Mouse (Mus musculus) midbrain, embryonic 16.5 days (tissue): ENCODE measurements at regions not wholly inside any gene's neighbourhood (a gene's known extent, or its start where the extent isn't known, plus 50 kb on each side); places are given as distances from the start of the nearest gene placed in this dataset.

Experiments
- ATAC-seq: fragments of 200-750 bp; cut with Nextera tagmentation; 2 replicates; pipeline ENCODE4 v1.8.0; 2017; ENCODE audit warnings: moderate TSS enrichment
- H3K27ac ChIP-seq: fragments of 300-500 bp; sonication (generic); 2 replicates; pipeline ENCODE4 v1.5.1; 2014; ENCODE audit warnings: mild to moderate bottlenecking, low read length, mixed read lengths
- H3K27me3 ChIP-seq: fragments of 300-500 bp; sonication (generic); 2 replicates; pipeline ENCODE4 v1.6.1; 2014; ENCODE audit warnings: low read depth, low read length, mixed read lengths; ENCODE audit not compliant: control insufficient read depth, insufficient read depth
- H3K36me3 ChIP-seq: fragments of 300-500 bp; sonication (generic); 2 replicates; pipeline ENCODE4 v1.6.1; 2014; ENCODE audit warnings: mild to moderate bottlenecking, low read length, moderate library complexity, mixed read lengths; ENCODE audit not compliant: control insufficient read depth, insufficient read depth
- H3K4me1 ChIP-seq: fragments of 300-500 bp; sonication (generic); 2 replicates; pipeline ENCODE4 v1.6.1; 2014; ENCODE audit warnings: mild to moderate bottlenecking, low read length, mixed read lengths; ENCODE audit not compliant: control insufficient read depth, insufficient read depth
- H3K4me2 ChIP-seq: fragments of 300-500 bp; sonication (generic); 2 replicates; pipeline ENCODE4 v1.6.1; 2014; ENCODE audit warnings: mild to moderate bottlenecking, low read length, mixed read lengths
- H3K4me3 ChIP-seq: fragments of 300-500 bp; sonication (generic); 2 replicates; pipeline ENCODE4 v1.5.1; 2014; ENCODE audit warnings: low read depth, mild to moderate bottlenecking, low read length, moderate library complexity, mixed read lengths
- H3K9ac ChIP-seq: fragments of 300-500 bp; sonication (generic); 2 replicates; pipeline ENCODE4 v1.6.1; 2014; ENCODE audit warnings: low read depth, low read length, mixed read lengths
- H3K9me3 ChIP-seq: fragments of 300-500 bp; sonication (generic); replicated peaks from 2 replicates; pipeline ENCODE4 v1.6.1; 2014; ENCODE audit warnings: mild to moderate bottlenecking, low read length, mixed read lengths; ENCODE audit not compliant: control insufficient read depth, poor library complexity, severe bottlenecking
- WGBS: fragments of 180-500 bp; shearing (Covaris S2); extraction: QIAGEN DNeasy Blood & Tissue Kit; methylation state at CpG from one replicate; pipeline ENCODE4 v1.1.7; 2014; 5-methylcytosine and 5-hydroxymethylcytosine counted together

GRCm38 (mm10) chr14:98891252-98891947 is 102.7 kb downstream of the Rpl36a-ps1 start:
- Histone ChIP-seq H3K36me3 (no peaks in the 10 kb centered on the region), H3K9ac (no peak overlapping the region), H3K4me3 (no peak overlapping the region), H3K27me3 (no peaks in the 10 kb centered on the region), H3K27ac (no peak overlapping the region), H3K4me1 (no peaks in the 10 kb centered on the region), H3K4me2 (no peak overlapping the region), H3K9me3 (no peaks in the 10 kb centered on the region)
- 77% methylated on average over 5 of the region's 5 CpGs for WGBS
- no peak for ATAC-seq

GRCm38 (mm10) chr14:98887588-98887987 is 106.5 kb downstream of the Rpl36a-ps1 start:
- Histone ChIP-seq H3K27me3 (no peaks in the 10 kb centered on the region), H3K4me3 (no peak overlapping the region), H3K27ac (no peak overlapping the region), H3K9ac (no peak overlapping the region), H3K36me3 (no peaks in the 10 kb centered on the region), H3K9me3 (no peaks in the 10 kb centered on the region), H3K4me2 (no peak overlapping the region), H3K4me1 (no peaks in the 10 kb centered on the region)
- 83% methylated on average over 2 of the region's 2 CpGs for WGBS
- ATAC-seq, result no peak

DNA sequence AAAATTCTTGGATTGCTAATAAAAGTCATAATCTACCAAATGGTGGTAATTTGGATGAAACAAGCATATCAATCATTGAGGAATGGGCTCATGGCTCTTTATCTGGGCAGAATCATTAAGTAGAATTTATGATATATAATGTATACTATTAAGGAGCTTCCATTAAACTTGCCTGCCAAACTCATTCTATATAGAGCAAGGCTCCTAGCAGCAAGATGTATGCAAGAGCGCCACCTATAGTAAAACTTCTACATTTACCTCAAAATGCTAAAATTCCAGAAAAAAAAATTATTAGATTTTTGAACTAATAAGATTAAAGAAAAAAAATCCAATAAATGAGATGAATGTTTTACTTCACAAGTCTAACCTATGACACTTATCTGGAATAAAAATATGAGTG is 107.1 kb downstream of the Rpl36a-ps1 start:
- WGBS, result 3% methylated on average over 1 of the region's 1 CpGs

GRCm38 (mm10) chr14:98882586-98882985 is 111.5 kb downstream of the Rpl36a-ps1 start:
- no peaks in the 10 kb centered on the region for H3K9me3 ChIP-seq
- WGBS, result 92% methylated on average over 10 of the region's 10 CpGs
- H3K4me2 ChIP-seq, result no peak overlapping the region
- no peak overlapping the region for H3K4me3 ChIP-seq
- ATAC-seq, result no peak
- H3K27ac ChIP-seq, result no peak overlapping the region
- no peaks in the 10 kb centered on the region for H3K4me1 ChIP-seq
- H3K36me3 ChIP-seq, result no peaks in the 10 kb centered on the region
- no peak overlapping the region for H3K9ac ChIP-seq
- H3K27me3 ChIP-seq, result no peaks in the 10 kb centered on the region

More for the DNA sequence above, 107.1 kb downstream of the Rpl36a-ps1 start:
- Histone ChIP-seq H3K9ac (no peak overlapping the region), H3K27me3 (no peaks in the 10 kb centered on the region), H3K36me3 (no peaks in the 10 kb centered on the region), H3K9me3 (no peaks in the 10 kb centered on the region), H3K4me3 (no peak overlapping the region), H3K4me2 (no peak overlapping the region), H3K4me1 (no peaks in the 10 kb centered on the region), H3K27ac (no peak overlapping the region)
- ATAC-seq, result no peak

DNA sequence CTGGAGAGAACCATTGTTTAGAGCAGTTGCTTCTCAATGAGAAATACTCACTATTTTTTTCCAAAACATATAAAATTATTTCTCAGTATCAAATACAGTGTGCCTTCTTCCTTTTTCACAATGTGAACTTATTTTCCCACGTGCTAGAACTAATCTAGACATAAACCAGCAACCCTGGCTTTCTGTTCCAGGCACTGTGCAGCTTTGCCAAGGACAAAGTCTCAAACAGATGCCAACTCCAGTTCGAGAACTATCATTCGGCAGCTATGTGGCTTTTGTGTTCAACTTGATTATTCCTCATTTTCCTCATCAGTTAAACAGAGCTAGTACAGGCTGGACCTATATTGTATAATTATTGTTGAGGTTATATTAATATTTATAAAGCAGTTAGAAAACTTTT is 116.2 kb downstream of the Rpl36a-ps1 start:
- Histone ChIP-seq H3K4me3 (no peak overlapping the region), H3K4me1 (no peaks in the 10 kb centered on the region), H3K4me2 (no peak overlapping the region), H3K27me3 (no peaks in the 10 kb centered on the region), H3K9ac (no peak overlapping the region), H3K36me3 (no peaks in the 10 kb centered on the region), H3K9me3 (no peaks in the 10 kb centered on the region), H3K27ac (no peak overlapping the region)
- WGBS, result 86% methylated on average over 3 of the region's 3 CpGs
- ATAC-seq, result no peak

GRCm38 (mm10) chr14:98873446-98873845 is 120.7 kb downstream of the Rpl36a-ps1 start:
- WGBS, result 88% methylated on average over 9 of the region's 9 CpGs
- H3K27me3 ChIP-seq, result no peaks in the 10 kb centered on the region
- ATAC-seq, result no peak

DNA sequence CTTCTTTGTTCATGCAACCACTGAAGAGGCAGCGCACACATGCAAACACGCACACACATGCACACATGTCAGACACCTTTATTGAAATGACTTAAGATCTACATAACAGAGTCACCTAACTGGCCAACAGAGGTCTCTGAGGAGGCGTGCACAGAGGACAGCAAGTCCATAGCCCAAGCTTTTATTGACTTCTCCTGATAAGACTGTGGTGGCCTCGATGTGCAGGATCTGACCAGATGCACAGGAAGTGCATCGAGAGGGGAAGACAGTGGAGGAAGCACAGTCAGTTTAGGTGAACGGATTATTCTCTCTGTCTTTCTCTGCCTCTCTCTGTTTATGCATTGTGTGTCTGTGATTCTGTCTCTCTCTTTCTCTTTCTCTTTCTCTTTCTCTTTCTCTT is 124.2 kb downstream of the Rpl36a-ps1 start:
- H3K9me3 ChIP-seq, result no peaks in the 10 kb centered on the region
- H3K4me3 ChIP-seq, result no peak overlapping the region
- no peak overlapping the region for H3K9ac ChIP-seq
- no peaks in the 10 kb centered on the region for H3K36me3 ChIP-seq
- 89% methylated on average over 6 of the region's 6 CpGs for WGBS
- no peak overlapping the region for H3K27ac ChIP-seq
- ATAC-seq, result no peak
- no peaks in the 10 kb centered on the region for H3K4me1 ChIP-seq
- H3K4me2 ChIP-seq, result no peak overlapping the region
- H3K27me3 ChIP-seq, result no peaks in the 10 kb centered on the region

More at GRCm38 (mm10) chr14:98873446-98873845, 120.7 kb downstream of the Rpl36a-ps1 start:
- Histone ChIP-seq H3K4me3 (no peak overlapping the region), H3K9ac (no peak overlapping the region), H3K9me3 (no peaks in the 10 kb centered on the region), H3K27ac (no peak overlapping the region), H3K4me2 (no peak overlapping the region), H3K4me1 (no peaks in the 10 kb centered on the region), H3K36me3 (no peaks in the 10 kb centered on the region)

GRCm38 (mm10) chr14:98866880-98867279 is 127.2 kb downstream of the Rpl36a-ps1 start:
- H3K36me3 ChIP-seq, result no peaks in the 10 kb centered on the region
- no peaks in the 10 kb centered on the region for H3K27me3 ChIP-seq
- no peaks in the 10 kb centered on the region for H3K4me1 ChIP-seq
- no peak overlapping the region for H3K9ac ChIP-seq
- no peak for ATAC-seq
- H3K4me2 ChIP-seq, result no peak overlapping the region
- H3K9me3 ChIP-seq, result no peaks in the 10 kb centered on the region
- H3K27ac ChIP-seq, result no peak overlapping the region
- no peak overlapping the region for H3K4me3 ChIP-seq

DNA sequence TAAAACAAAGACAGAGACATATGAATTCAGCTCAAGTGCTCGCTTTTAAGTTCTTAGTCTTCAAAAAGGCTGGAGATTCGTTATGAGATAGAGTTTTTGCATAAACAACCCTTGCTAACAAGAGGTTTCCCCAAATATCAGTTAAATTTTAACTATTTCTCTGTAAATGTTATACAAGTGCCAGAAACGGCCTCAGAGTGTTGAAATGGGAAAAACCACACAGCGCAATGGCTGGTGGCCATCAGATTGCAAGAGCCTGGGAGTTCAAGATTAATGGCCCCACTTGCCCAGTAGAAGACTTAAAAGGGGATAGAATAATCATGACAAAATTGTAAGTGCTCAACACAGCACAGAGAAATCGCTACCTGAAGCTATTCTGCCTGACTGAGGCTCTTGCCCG is 130.1 kb downstream of the Rpl36a-ps1 start:
- Histone ChIP-seq H3K9me3 (no peaks in the 10 kb centered on the region), H3K4me1 (no peaks in the 10 kb centered on the region), H3K4me2 (no peak overlapping the region), H3K27ac (no peak overlapping the region), H3K9ac (no peak overlapping the region), H3K4me3 (no peak overlapping the region), H3K27me3 (no peaks in the 10 kb centered on the region), H3K36me3 (no peaks in the 10 kb centered on the region)
- WGBS, result 93% methylated on average over 6 of the region's 6 CpGs
- ATAC-seq, result no peak
